ENCODE assay signal across 9 mouse cellular contexts in genomic region chr3:142708849-142709419, GRCm38 (mm10). TPM values are rescaled to one million over a fixed set of nuclear protein-coding genes. Genes with fewer than 3 reads are reported as not detected.
A peak's percentile ranks its signal among the peaks of the same experiment; 100 is the strongest.
DNase-seq lines count a peak whose midpoint lies in the region; ATAC-seq and TF ChIP-seq lines count a peak whose summit lies in the region.
"Had no signal": no experiment of that assay in that cellular context is flagged by ENCODE, and none has a peak within 500 bp of the region (broad histone marks: within the 10 kb centered on the region; RNA-seq: fewer than 3 reads in every experiment).

No protein-coding gene starts in this region.

- peak; percentile 64 for TF ChIP-seq CTCF in kidney, adult 2 months (conservative IDR thresholded peaks at IDR 0.05; ENCODE audit: insufficient read depth, insufficient read length, low read depth, low read length)

- H3K27me3 ChIP-seq in kidney, adult 2 months (replicated peaks; ENCODE audit: control insufficient read depth, insufficient read depth, low read length), result no peaks in the 10 kb centered on the region
- no peaks in the 10 kb centered on the region for H3K27me3 ChIP-seq in midbrain, embryonic 14.5 days (ENCODE audit: control insufficient read depth, insufficient read depth, low read length)
- H3K27me3 ChIP-seq: embryonic facial prominence, embryonic 12.5 days had no signal

- TF ChIP-seq POLR2A in kidney, adult 2 months (IDR thresholded peaks at IDR 0.05; ENCODE audit: low read depth, low read length), result no peak

- no peaks in the 10 kb centered on the region; the same call in 1 of the 2 replicates for H3K4me1 ChIP-seq in kidney, adult 2 months (ENCODE audit: control insufficient read depth, insufficient read depth, low read length)
- H3K4me1 ChIP-seq in midbrain, embryonic 14.5 days (ENCODE audit: control insufficient read depth, insufficient read depth, low read length), result no peaks in the 10 kb centered on the region
- H3K4me1 ChIP-seq: embryonic facial prominence, embryonic 12.5 days had no signal

- H3K27ac ChIP-seq in kidney, adult 2 months (ENCODE audit: insufficient read depth, low read depth, low read length), result no peak overlapping the region
- no peak overlapping the region for H3K27ac ChIP-seq in midbrain, embryonic 14.5 days (replicated peaks; ENCODE audit: low read depth, low read length)
- H3K27ac ChIP-seq: embryonic facial prominence, embryonic 12.5 days had no signal

- H3K4me3 ChIP-seq in kidney, adult 2 months (ENCODE audit: insufficient read depth, low read depth, low read length), result no peak overlapping the region
- H3K4me3 ChIP-seq in midbrain, embryonic 14.5 days (replicated peaks; ENCODE audit: low read depth, low read length), result no peak overlapping the region
- H3K4me3 ChIP-seq: embryonic facial prominence, embryonic 12.5 days had no signal

- H3K9me3 ChIP-seq in midbrain, embryonic 14.5 days (ENCODE audit: control insufficient read depth, low read length), result no peaks in the 10 kb centered on the region
- H3K9me3 ChIP-seq: embryonic facial prominence, embryonic 12.5 days had no signal

- peak; percentile 37; the same call in 1 of the 2 replicates for ATAC-seq in midbrain, embryonic 14.5 days (ENCODE audit: low FRiP score, low TSS enrichment)

- intact Hi-C loops in left cerebral cortex, postnatal 4 days (cut with DNase I), result no loop called here

- H3K4me2 ChIP-seq in midbrain, embryonic 14.5 days (ENCODE audit: low read length), result no peak overlapping the region
- H3K4me2 ChIP-seq: embryonic facial prominence, embryonic 12.5 days had no signal

- 44% methylated on average over 13 of the region's 13 CpGs for WGBS in kidney, adult 2 months
- WGBS in midbrain, embryonic 14.5 days, result 50% methylated on average over 13 of the region's 13 CpGs

- peak; percentile 91 for DNase-seq in 3T3-L1 (ENCODE audit: low read depth, low spot score)
- DNase-seq in R1 (ENCODE audit: low read depth, low spot score), result peak; percentile 87
- peak; percentile 71 to 84 for DNase-seq in cerebellum, postnatal 25 days
- DNase-seq in gastrocnemius, postnatal 10 days, result peak; percentile 73
- DNase-seq in kidney, adult 2 months, result peak; percentile 78
- DNase-seq in left cerebral cortex, postnatal 4 days, result peak; percentile 67
- DNase-seq in midbrain, embryonic 14.5 days, result peak; percentile 89
- DNase-seq in spleen, postnatal 36 days (ENCODE audit: low spot score in 2 of 2), result peak; percentile 14 to 40

- H3K9ac ChIP-seq in midbrain, embryonic 14.5 days (replicated peaks; ENCODE audit: low read length), result no peak overlapping the region
- H3K9ac ChIP-seq: embryonic facial prominence, embryonic 12.5 days had no signal

- no peaks in the 10 kb centered on the region for H3K36me3 ChIP-seq in kidney, adult 2 months (ENCODE audit: control insufficient read depth, insufficient read depth, low read length)
- no peaks in the 10 kb centered on the region for H3K36me3 ChIP-seq in midbrain, embryonic 14.5 days (ENCODE audit: control insufficient read depth, insufficient read depth, low read length)
- H3K36me3 ChIP-seq: embryonic facial prominence, embryonic 12.5 days had no signal

RNA-seq across cellular contexts. Expression of gene Kyat3, which starts 8.1 kb away (rescaled TPM):
- total RNA-seq in gastrocnemius, postnatal 10 days (2021), result 1 to 10 TPM; 2.6 to 4.2 TPM
- 61.2 and 68.2 TPM in 2 replicates for polyA plus RNA-seq in kidney, adult 2 months (2012; rRNA removed)
- 1 to 10 TPM; 2.8 to 3.3 TPM for total RNA-seq in left cerebral cortex, postnatal 4 days (2021)
- 2.7 and 4.2 TPM in 2 replicates for polyA plus RNA-seq in midbrain, embryonic 14.5 days (2014; fragmentation: Nextera tagmentation; extraction: Ambion mirVana)

RNA-seq across cellular contexts. Expression of gene Gtf2b, which starts 55.9 kb away (rescaled TPM):
- total RNA-seq in gastrocnemius, postnatal 10 days (2021), result 10 to 100 TPM; 18.2 to 18.8 TPM
- 21.0 and 27.0 TPM in 2 replicates for polyA plus RNA-seq in kidney, adult 2 months (2012; rRNA removed)
- 10 to 100 TPM; 32.3 to 32.9 TPM for total RNA-seq in left cerebral cortex, postnatal 4 days (2021)
- 87.5 and 89.5 TPM in 2 replicates for polyA plus RNA-seq in midbrain, embryonic 14.5 days (2014; fragmentation: Nextera tagmentation; extraction: Ambion mirVana)

Comparison
In these comparisons a context has a peak if more than half of its experiments do, and no peak if none do; other contexts are left out.
1. DNase-seq: peak in every context shown above with its lines; median percentile 91 in 3T3-L1; 89 in midbrain, embryonic 14.5 days; 87 in R1; 78 in kidney, adult 2 months; 78 in cerebellum, postnatal 25 days; 73 in gastrocnemius, postnatal 10 days; 67 in left cerebral cortex, postnatal 4 days; 27 in spleen, postnatal 36 days.